Mouse (Mus musculus) brain, embryonic 14.5 days (tissue): ENCODE data around the gene Asb13.

Experiments
- CTCF ChIP-seq: fragments of 200-500 bp; IDR thresholded peaks from 2 replicates; pipeline ENCODE4 v1.5.1; 2012; ENCODE audit warnings: inconsistent platforms, mild to moderate bottlenecking, moderate library complexity, borderline replicate concordance; ENCODE audit not compliant: insufficient read depth, insufficient read length; ENCODE audit errors: extremely low read depth
- POLR2A ChIP-seq: fragments of 200-500 bp; IDR thresholded peaks from 2 replicates; pipeline ENCODE4 v1.6.1; 2012; ENCODE audit warnings: mild to moderate bottlenecking, inconsistent platforms, borderline replicate concordance; ENCODE audit not compliant: poor library complexity, insufficient read depth, insufficient read length, severe bottlenecking; ENCODE audit errors: extremely low read depth

GRCm38 (mm10) chr13:3636797-3637196 is 3.0 kb downstream of the Asb13 start:
- TF ChIP-seq CTCF (no peak), POLR2A (no peak)
